Mouse (Mus musculus): Measurements from ENCODE around the gene 5830411N06Rik. TPM values are rescaled to one million over a fixed set of nuclear protein-coding genes. Genes with fewer than 3 reads are reported as not detected.

Gene 5830411N06Rik
- polyA plus RNA-seq, 1 experiment = 0.28 TPM

DNA sequence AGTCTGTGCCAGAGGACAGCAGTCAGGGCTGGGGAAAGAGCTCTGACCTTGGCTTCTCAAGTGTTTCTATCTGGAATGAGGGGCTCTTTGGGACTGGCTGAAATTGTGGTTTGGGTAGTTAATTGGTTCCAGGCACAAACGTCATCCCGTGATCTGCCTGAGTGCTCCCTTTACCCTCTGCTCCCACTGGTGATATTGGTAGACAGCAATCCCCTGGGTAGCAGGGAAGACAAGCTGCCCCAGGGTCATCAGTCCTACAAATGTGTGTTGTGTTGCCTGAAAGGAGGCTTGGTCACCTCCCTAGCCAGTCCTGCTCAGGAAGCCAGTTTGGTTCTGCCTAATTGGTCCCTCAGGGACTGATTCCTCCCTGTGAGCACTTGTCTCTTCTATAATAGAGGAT, 86.6 kb downstream of the 5830411N06Rik start, which contains the start of gene Olfr527:
Gene Olfr527, plus strand, starts transcription at position 301 of the 400 bp plus-strand sequence.
- no peak within 1 kb of the TSS for H3K27ac ChIP-seq (ENCODE audit: insufficient read depth, low read depth, low read length)
- no peak within 1 kb of the TSS for H3K4me3 ChIP-seq (ENCODE audit: low read depth, low read length)
- WGBS = 93% methylated on average over 2 of the region's 2 CpGs
- no peaks in the 10 kb centered on the region for H3K4me1 ChIP-seq (ENCODE audit: control insufficient read depth, insufficient read depth, insufficient read length, low read length)
- H3K27me3 ChIP-seq (ENCODE audit: control insufficient read depth, insufficient read depth, low read length) = no peaks in the 10 kb centered on the region
- TF ChIP-seq CTCF (IDR thresholded peaks at IDR 0.05; ENCODE audit: extremely low read depth, insufficient read length, insufficient replicate concordance, low read depth, low read length) (no peak), POLR2A (IDR thresholded peaks at IDR 0.05; ENCODE audit: low read depth, low read length) (no peak)
- no peaks in the 10 kb centered on the region for H3K36me3 ChIP-seq (ENCODE audit: control insufficient read depth, insufficient read depth, low read length)

Other genes with a start within 250 kb of the 5830411N06Rik start
- 54.9 and 68.9 TPM in 2 replicates for gene Zfp511, start 210.9 kb upstream of the 5830411N06Rik start, polyA plus RNA-seq (2012; rRNA removed)
- 5.1 and 9.1 TPM in 2 replicates for gene Tubgcp2, start 210.6 kb upstream of the 5830411N06Rik start, polyA plus RNA-seq (2012; rRNA removed)
- 0.10 TPM in 1 of 2 replicates, not detected in the other for gene Msx3, start 198.2 kb upstream of the 5830411N06Rik start, polyA plus RNA-seq (2012; rRNA removed)
- gene Caly, start 164.7 kb upstream of the 5830411N06Rik start, polyA plus RNA-seq (2012; rRNA removed) = 1.0 and 1.4 TPM in 2 replicates
- gene Prap1, start 153.9 kb upstream of the 5830411N06Rik start, polyA plus RNA-seq (2012; rRNA removed) = 3,061 and 5,933 TPM in 2 replicates
- 76.8 and 111 TPM in 2 replicates for gene Fuom, start 144.8 kb upstream of the 5830411N06Rik start, polyA plus RNA-seq (2012; rRNA removed)
- gene Paox, start 131.5 kb upstream of the 5830411N06Rik start, polyA plus RNA-seq (2012; rRNA removed) = 11.0 and 13.5 TPM in 2 replicates
- 47.4 and 48.1 TPM in 2 replicates for gene Echs1, start 130.8 kb upstream of the 5830411N06Rik start, polyA plus RNA-seq (2012; rRNA removed)
- 8.3 and 16.6 TPM in 2 replicates for gene Mtg1, start 109.7 kb upstream of the 5830411N06Rik start, polyA plus RNA-seq (2012; rRNA removed)
- gene Sprn, start 92.4 kb upstream of the 5830411N06Rik start, polyA plus RNA-seq (2012; rRNA removed) = 0.29 and 0.34 TPM in 2 replicates
- gene Olfr522, start 82.5 kb upstream of the 5830411N06Rik start, polyA plus RNA-seq (2012; rRNA removed) = not detected in 2 replicates
- not detected in 2 replicates for gene Olfr523, start 74.1 kb upstream of the 5830411N06Rik start, polyA plus RNA-seq (2012; rRNA removed)
- not detected in 2 replicates for gene Olfr524, start 41.3 kb upstream of the 5830411N06Rik start, polyA plus RNA-seq (2012; rRNA removed)
- gene Cd163l1, start 29.0 kb upstream of the 5830411N06Rik start, polyA plus RNA-seq (2012; rRNA removed) = 0.22 and 1.2 TPM in 2 replicates
- gene Olfr525, start 73.6 kb downstream of the 5830411N06Rik start, polyA plus RNA-seq (2012; rRNA removed) = not detected in 2 replicates
- not detected in 2 replicates for gene Olfr527, start 86.7 kb downstream of the 5830411N06Rik start, polyA plus RNA-seq (2012; rRNA removed)
- 0.36 and 1.6 TPM in 2 replicates for gene Olfr60, start 114.4 kb downstream of the 5830411N06Rik start, polyA plus RNA-seq (2012; rRNA removed)
- not detected in 2 replicates for gene Olfr530, start 129.0 kb downstream of the 5830411N06Rik start, polyA plus RNA-seq (2012; rRNA removed)
- gene Olfr531, start 155.6 kb downstream of the 5830411N06Rik start, polyA plus RNA-seq (2012; rRNA removed) = 0.04 TPM in 1 of 2 replicates, not detected in the other
- gene Olfr532, start 174.4 kb downstream of the 5830411N06Rik start, polyA plus RNA-seq (2012; rRNA removed) = not detected in 2 replicates
- not detected in 2 replicates for gene Olfr533, start 216.1 kb downstream of the 5830411N06Rik start, polyA plus RNA-seq (2012; rRNA removed)
- not detected in 2 replicates for gene Olfr535, start 236.9 kb downstream of the 5830411N06Rik start, polyA plus RNA-seq (2012; rRNA removed)